Mouse (Mus musculus): ENCODE measurements around the gene Abtb2.

DNA sequence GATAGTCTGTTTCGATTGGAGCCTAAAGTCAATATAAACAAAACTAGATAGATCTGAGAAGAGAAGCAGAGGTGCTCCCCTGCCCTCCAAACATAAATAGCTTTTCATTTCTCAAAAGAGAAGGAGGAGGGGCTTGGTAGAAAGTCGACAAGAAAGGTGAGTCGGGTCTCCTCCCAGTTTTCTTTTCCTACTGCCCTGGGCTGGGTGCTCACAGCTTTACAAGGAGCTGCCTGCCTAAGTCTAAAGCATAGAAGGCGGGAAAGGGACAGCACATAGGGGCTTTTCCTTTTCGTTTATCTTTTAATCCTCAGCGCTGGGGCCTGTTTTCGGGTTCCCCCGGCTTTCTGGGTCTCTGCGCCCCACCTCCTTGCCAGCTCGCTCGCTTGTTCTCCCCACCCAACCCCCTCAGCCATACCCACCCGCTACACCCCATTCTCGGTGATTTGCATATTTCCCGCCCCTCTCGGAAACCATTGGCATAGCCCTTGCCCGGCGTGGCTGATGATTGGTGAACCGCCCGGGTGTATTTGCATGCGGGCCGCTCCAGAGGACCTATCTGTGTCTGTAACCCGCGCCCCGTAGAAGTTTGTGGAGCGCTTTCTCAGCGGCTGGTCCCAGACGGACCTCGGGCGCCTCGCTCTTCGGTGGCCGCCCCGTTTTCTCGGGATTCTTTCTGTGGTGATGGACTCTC lies at the start of gene Abtb2:
- TF ChIP-seq CTCF (IDR thresholded peaks at IDR 0.05; ENCODE audit: insufficient read depth, low read length) (no peak), POLR2A (IDR thresholded peaks at IDR 0.05; ENCODE audit: borderline replicate concordance, extremely low read depth, low read depth, low read length) (peak; percentile 84)
